Mouse (Mus musculus) ovary, adult 18-20 months (tissue): ENCODE results near the gene Tubb3.

Experiments
- DNase-seq: peaks from one replicate; pipeline ENCODE4 v3.0.0; 2022; ENCODE audit warnings: low spot score, mixed read lengths

Tubb3 gene

DNA sequence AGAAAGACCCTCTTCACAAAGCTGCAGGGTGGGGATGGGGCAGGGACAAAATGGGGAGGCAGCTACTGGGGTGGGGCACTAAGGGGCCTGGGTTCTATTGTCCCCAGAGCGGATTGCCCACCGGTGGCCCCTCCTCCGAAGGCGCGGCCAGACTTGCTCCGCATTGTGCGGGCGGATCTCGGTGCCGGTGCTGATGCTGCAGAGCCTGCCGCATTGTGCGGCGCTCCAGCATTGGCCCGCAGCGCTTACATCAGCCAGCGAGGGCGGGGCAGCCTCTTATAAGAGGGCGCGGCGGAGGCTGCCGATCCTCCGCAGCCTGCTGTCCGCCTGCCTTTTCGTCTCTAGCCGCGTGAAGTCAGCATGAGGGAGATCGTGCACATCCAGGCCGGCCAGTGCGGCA lies at the start of gene Tubb3:
Tubb3 (plus strand) TSS at position 179 of the 400 bp plus-strand sequence.
- DNase-seq: peak; percentile 67

DNA sequence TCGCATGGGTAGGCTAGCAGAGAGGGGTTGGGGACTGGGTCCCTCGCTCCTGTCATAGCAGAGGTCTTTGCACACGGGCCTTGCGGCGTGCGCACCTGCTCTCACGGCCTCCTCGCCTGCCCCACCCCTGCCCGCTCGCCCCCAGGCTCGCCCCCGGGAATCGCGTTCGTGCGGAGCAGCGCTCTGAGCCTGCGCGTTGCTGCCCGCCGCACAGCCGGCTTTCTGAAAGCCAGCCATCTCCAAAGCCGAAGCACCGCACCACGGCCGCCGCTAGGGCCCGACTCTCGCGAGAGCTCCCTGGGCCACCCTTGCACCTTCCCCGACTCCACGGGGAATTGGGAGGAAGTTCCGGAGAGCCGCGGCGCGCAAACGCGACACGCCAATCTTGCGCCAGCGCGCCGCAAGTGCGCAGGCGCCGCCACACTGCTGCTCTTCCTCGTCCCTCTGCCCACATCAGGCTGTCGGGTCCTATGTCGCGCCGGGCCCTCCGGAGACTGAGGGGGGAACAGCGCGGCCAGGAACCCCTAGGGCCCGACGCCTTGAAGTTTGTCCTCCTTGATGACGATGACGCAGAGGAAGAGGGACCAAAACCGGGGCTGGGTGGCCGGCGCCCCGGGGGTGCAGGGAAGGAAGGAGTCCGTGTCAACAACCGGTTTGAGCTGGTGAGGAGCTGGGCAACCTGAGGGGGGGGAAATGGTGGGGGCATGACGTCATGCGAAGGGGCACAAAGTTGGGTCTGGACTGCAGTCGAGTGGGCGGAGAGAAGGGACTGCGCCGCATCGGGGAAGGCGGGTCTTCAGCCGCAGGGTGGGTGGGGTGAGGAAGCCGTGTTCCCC lies 37.6 kb upstream of the Tubb3 start, which contains the start of gene Tcf25:
Tcf25 (plus strand) TSS at position 351 of the 836 bp plus-strand sequence.
- peak; percentile 93 for DNase-seq

DNA sequence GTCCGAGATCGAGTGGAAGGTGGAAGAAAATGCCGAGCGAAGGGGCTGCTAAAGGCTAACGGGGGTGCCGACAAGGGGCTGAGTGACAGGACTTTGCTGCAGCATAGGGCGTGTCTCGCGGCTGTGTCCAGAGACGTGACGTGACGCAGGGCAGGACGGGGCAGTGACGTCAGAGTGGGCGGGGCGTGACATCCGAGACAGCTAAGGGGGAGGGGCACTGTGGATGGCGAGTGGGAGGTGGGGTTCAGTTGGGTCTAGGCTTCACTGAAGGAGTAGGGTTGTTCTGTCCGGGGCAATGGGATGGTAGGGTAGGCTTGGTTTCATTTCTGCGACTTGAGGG lies 37.0 kb upstream of the Tubb3 start:
- peak; percentile 85 for DNase-seq

- DNase-seq: no peak
Measured at GRCm38 (mm10) chr8:123375701-123376100, 35.5 kb upstream of the Tubb3 start.

GRCm38 (mm10) chr8:123376106-123376505 lies 35.1 kb upstream of the Tubb3 start:
- DNase-seq: no peak

DNA sequence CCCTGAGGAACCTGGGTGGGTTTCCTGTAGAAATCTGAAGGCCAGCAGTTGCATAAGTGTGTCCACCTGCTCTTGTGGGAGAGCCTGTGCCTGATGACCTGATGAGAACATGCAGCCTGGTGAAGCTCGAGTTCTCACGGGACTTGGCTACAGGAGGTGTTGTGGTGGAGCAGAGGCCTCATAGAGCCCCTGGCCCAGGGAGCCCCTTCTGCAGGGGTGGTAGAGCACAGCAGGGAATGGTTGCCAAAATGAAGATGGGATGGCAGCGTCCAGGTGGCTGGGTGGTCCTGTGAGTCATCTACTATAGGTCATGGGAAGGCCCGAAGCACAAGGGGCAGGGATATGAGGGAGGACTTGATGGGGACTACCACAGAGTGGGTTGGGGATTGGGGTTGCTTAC lies 29.5 kb upstream of the Tubb3 start:
- DNase-seq: no peak

DNA sequence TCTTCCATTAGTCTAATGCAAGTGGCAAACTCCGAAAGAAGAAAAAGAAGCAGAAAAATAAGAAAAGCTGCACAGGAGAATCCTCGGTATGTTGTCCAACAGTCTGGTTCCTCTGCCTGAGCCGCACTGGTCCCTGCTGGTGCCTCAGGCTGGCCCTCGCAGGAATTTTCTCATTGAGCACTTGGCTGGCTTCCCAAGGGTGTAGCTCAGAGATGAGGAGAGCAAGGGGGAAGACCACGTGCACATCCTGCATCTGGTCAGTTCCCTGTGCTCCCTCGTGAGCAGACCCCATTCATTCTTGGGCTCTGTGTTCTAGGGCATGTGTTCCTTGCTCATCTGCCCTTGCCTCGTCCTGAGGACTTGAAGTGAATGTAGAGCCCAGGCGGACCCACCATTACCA lies 28.7 kb upstream of the Tubb3 start:
- no peak for DNase-seq

GRCm38 (mm10) chr8:123384883-123385540 lies 26.2 kb upstream of the Tubb3 start:
- no peak for DNase-seq

- DNase-seq: no peak
Measured at GRCm38 (mm10) chr8:123387041-123387440, 24.2 kb upstream of the Tubb3 start.

GRCm38 (mm10) chr8:123387801-123388200 lies 23.4 kb upstream of the Tubb3 start:
- DNase-seq: no peak

DNA sequence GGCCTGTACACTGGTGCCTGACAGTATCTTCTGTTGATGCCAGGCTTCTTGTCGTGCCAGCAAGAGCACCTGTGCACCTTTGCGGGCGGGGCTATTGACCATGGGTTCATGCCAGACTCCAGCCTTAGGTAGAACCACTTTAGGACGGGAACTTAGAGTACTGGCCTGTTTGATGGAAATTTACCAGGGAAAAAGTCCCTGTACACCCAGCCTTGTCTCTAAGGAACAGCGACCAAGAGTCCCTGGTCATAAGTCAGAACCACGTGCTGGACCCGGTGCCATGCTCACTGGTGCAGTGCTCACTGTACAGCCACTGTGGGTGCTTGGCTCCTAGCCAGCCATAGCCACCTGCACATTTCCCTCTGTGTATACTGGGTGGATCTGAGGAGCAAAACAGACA lies 22.2 kb upstream of the Tubb3 start:
- DNase-seq: no peak

DNA sequence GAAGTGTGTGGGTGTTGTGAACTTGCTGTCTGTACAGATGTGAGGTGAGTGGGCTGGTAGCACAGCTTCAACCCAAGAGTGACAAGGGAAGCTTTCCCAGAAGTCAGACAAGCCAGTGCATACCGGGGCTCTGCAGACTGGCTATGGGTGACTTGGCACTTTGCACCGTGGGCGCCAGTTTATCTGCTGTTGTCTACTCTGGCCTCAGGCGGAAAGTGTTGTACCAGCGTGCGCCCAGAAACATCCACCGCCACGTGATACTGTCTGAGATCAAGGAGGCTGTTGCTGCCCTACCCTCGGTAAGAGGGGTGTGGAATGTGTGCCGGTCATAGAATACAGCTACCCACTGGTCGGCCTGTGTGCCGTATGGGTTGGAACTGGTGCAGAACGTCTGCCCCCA lies 12.9 kb upstream of the Tubb3 start:
- no peak for DNase-seq

- DNase-seq: no peak
Measured at GRCm38 (mm10) chr8:123401936-123402335, 9.3 kb upstream of the Tubb3 start.

GRCm38 (mm10) chr8:123402730-123403326 lies 8.4 kb upstream of the Tubb3 start:
- DNase-seq: no peak

- no peak for DNase-seq
Measured at GRCm38 (mm10) chr8:123404521-123404920, 6.7 kb upstream of the Tubb3 start.

DNA sequence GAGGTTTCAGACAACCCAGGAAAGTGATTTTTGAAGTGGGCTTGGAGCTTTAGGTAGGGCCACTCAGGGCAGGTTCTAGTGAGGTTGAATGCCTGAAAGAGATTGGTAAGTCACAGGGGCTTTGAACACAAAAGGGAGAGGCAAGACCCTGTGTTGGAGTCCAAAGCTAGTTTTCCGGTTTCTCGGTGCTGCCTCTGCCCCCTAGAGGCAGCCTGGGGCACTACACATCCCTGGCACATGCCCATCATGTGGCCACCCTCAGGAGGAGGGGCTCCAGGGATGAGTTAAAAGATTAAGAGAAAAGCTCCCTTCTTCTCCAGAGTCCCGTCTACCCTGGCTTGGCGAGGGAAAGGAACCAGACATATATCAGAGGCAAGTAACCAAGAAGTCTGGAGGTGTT lies 4.4 kb upstream of the Tubb3 start, which contains the start of gene Mc1r:
Mc1r (plus strand) TSS at position 322 of the 400 bp plus-strand sequence.
- no peak for DNase-seq

- no peak for DNase-seq
Measured at GRCm38 (mm10) chr8:123407612-123408011, 3.6 kb upstream of the Tubb3 start.

- DNase-seq: peak; percentile 71
Measured at GRCm38 (mm10) chr8:123408586-123409544, 2.4 kb upstream of the Tubb3 start.

- DNase-seq: peak; percentile 20
Measured at GRCm38 (mm10) chr8:123410049-123410587, 1.1 kb upstream of the Tubb3 start.

DNA sequence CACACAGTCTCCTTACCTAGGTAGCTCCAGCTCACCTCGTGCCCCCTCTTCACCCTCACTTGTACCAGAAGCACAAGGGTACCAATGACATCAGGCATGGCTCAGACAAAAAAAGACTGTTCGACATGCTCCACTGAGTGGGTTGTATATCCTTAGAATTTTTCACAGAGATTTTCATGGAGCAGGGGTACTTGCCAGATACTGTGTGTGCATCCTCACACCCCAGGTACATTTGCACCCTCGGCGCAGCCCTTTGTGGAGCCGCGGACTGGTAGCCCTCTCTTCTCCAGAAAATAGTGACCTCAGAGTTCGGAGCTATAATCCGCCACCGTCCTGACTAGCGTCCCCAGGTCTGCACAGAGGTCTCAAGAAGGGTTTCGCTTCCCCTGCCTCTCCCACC lies 436 bp upstream of the Tubb3 start:
- no peak for DNase-seq

- no peak for DNase-seq
Measured at GRCm38 (mm10) chr8:123411781-123412327, 630 bp downstream of the Tubb3 start.
